ENCODE assay signal across 9 mouse cellular contexts in the genomic region with DNA sequence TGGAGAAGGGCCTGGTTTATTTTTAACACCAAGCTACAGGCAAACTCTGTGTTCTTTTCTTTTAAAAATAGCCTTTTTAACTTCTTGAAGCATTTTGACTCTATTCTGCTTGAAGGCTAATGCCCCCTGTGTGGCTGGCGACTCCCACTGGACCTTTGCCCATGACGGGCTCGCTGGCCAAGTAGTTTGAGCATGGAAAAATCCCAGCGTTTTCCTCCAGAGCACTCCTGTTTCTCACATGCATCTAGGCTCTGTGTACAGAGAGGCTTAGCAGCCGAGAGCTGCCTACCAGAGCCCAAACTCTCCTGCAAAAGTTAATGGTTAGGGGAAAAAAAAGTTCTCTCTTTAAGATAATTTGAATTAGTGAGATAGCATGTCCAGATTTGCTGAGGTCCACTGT. TPM values are rescaled to one million over a fixed set of nuclear protein-coding genes. Genes with fewer than 3 reads are reported as not detected.
A peak's percentile ranks its signal among the peaks of the same experiment; 100 is the strongest.
DNase-seq lines count a peak whose midpoint lies in the region; ATAC-seq and TF ChIP-seq lines count a peak whose summit lies in the region.
"Had no signal": no experiment of that assay in that cellular context is flagged by ENCODE, and none has a peak within 500 bp of the region (broad histone marks: within the 10 kb centered on the region; RNA-seq: fewer than 3 reads in every experiment).

No protein-coding gene starts in this region.

- peak; percentile 43 for DNase-seq in hindbrain, embryonic 14.5 days (ENCODE audit: low spot score)
- DNase-seq in brain, embryonic 14.5 days (ENCODE audit: low read depth) = peak; percentile 58
- DNase-seq in gastrocnemius, adult 2 months = peak; percentile 67
- peak; percentile 93 to 94 for DNase-seq in kidney, adult 8-10 months
- DNase-seq in left cerebral cortex, postnatal 4 days = peak; percentile 71
- DNase-seq in thymus, postnatal 14 days = no peak
- no peak for DNase-seq in liver, embryonic 11.5 days (ENCODE audit: low spot score)

- H3K9ac ChIP-seq in hindbrain, embryonic 14.5 days = no peak overlapping the region
- no peak overlapping the region for H3K9ac ChIP-seq in hindbrain, embryonic 13.5 days
- no peak overlapping the region for H3K9ac ChIP-seq in liver, embryonic 11.5 days (ENCODE audit: low read depth, low read length)

- no peaks in the 10 kb centered on the region for H3K4me1 ChIP-seq in hindbrain, embryonic 14.5 days (replicated peaks; ENCODE audit: control insufficient read depth, insufficient read depth, low read length)
- H3K4me1 ChIP-seq in hindbrain, embryonic 13.5 days (replicated peaks) = peaks cover 4% of the 10 kb centered on the region; the same call in 1 of the 2 replicates
- peaks cover 15% of the 10 kb centered on the region for H3K4me1 ChIP-seq in liver, embryonic 11.5 days (replicated peaks; ENCODE audit: control insufficient read depth, insufficient read depth, low read length)

- no peak overlapping the region for H3K4me3 ChIP-seq in hindbrain, embryonic 14.5 days (replicated peaks; ENCODE audit: low read length)
- H3K4me3 ChIP-seq in hindbrain, embryonic 13.5 days = no peak overlapping the region
- H3K4me3 ChIP-seq in gastrocnemius, adult 2 months = peak overlapping the region; percentile 51
- H3K4me3 ChIP-seq in liver, embryonic 11.5 days (ENCODE audit: low read depth, low read length) = no peak overlapping the region

- no peak for TF ChIP-seq POLR2A in brain, embryonic 14.5 days (IDR thresholded peaks at IDR 0.05; ENCODE audit: borderline replicate concordance, extremely low read depth, insufficient read depth, insufficient read length, poor library complexity, severe bottlenecking)

- peak; percentile 48; the same call in 1 of the 2 replicates for ATAC-seq in hindbrain, embryonic 14.5 days (ENCODE audit: low FRiP score)
- ATAC-seq in hindbrain, embryonic 13.5 days (ENCODE audit: low FRiP score) = no peak
- no peak for ATAC-seq in liver, embryonic 11.5 days (replicated peaks; ENCODE audit: low FRiP score)

- intact Hi-C loops in gastrocnemius, adult 2 months (cut with DNase I) = no loop called here
- intact Hi-C loops in left cerebral cortex, postnatal 4 days (cut with DNase I) = no loop called here

- H3K27ac ChIP-seq in hindbrain, embryonic 14.5 days = no peak overlapping the region
- no peak overlapping the region for H3K27ac ChIP-seq in hindbrain, embryonic 13.5 days
- peak overlapping the region; percentile 90 for H3K27ac ChIP-seq in gastrocnemius, adult 2 months
- no peak overlapping the region for H3K27ac ChIP-seq in liver, embryonic 11.5 days (ENCODE audit: low read depth, low read length)

- H3K27me3 ChIP-seq in hindbrain, embryonic 14.5 days (ENCODE audit: control insufficient read depth, insufficient read depth, low read length) = no peaks in the 10 kb centered on the region
- H3K27me3 ChIP-seq in hindbrain, embryonic 13.5 days = no peaks in the 10 kb centered on the region
- no peaks in the 10 kb centered on the region for H3K27me3 ChIP-seq in liver, embryonic 11.5 days (replicated peaks; ENCODE audit: control insufficient read depth, insufficient read depth, low read length)

- no peak for TF ChIP-seq CTCF in brain, embryonic 14.5 days (IDR thresholded peaks at IDR 0.05; ENCODE audit: borderline replicate concordance, extremely low read depth, insufficient read depth, insufficient read length)
- no peak for TF ChIP-seq CTCF in gastrocnemius, adult 2 months (IDR thresholded peaks at IDR 0.05)

- H3K4me2 ChIP-seq in hindbrain, embryonic 14.5 days (replicated peaks) = no peak overlapping the region
- H3K4me2 ChIP-seq in hindbrain, embryonic 13.5 days = no peak overlapping the region
- H3K4me2 ChIP-seq in liver, embryonic 11.5 days = no peak overlapping the region

- H3K36me3 ChIP-seq in hindbrain, embryonic 14.5 days (replicated peaks; ENCODE audit: control insufficient read depth, insufficient read depth) = no peaks in the 10 kb centered on the region
- no peaks in the 10 kb centered on the region for H3K36me3 ChIP-seq in hindbrain, embryonic 13.5 days
- H3K36me3 ChIP-seq in liver, embryonic 11.5 days (ENCODE audit: control insufficient read depth, insufficient read depth, low read length) = no peaks in the 10 kb centered on the region

- 55% methylated on average over 5 of the region's 5 CpGs for WGBS in hindbrain, embryonic 14.5 days
- 70% methylated on average over 5 of the region's 5 CpGs for WGBS in hindbrain, embryonic 13.5 days
- 71% methylated on average over 5 of the region's 5 CpGs for WGBS in liver, embryonic 11.5 days

- no peaks in the 10 kb centered on the region for H3K9me3 ChIP-seq in hindbrain, embryonic 14.5 days (ENCODE audit: control insufficient read depth, low read length)
- no peaks in the 10 kb centered on the region for H3K9me3 ChIP-seq in hindbrain, embryonic 13.5 days
- no peaks in the 10 kb centered on the region for H3K9me3 ChIP-seq in liver, embryonic 11.5 days (ENCODE audit: control insufficient read depth, low read length)

RNA-seq across cellular contexts. Expression of gene Anapc15-ps, which starts 52.7 kb away (rescaled TPM):
- polyA plus RNA-seq in hindbrain, embryonic 14.5 days (2014; fragmentation: Nextera tagmentation; extraction: Ambion mirVana) = not detected in 2 replicates
- not detected in 2 replicates for polyA plus RNA-seq in hindbrain, embryonic 13.5 days (2015; fragmentation: Nextera tagmentation; extraction: Ambion mirVana)
- 0.34 and 0.49 TPM in 2 replicates for polyA plus RNA-seq in brain, embryonic 14.5 days (2012; rRNA removed)
- total RNA-seq in gastrocnemius, adult 2 months (2021) = not detected
- not detected for total RNA-seq in left cerebral cortex, postnatal 4 days (2021)
- polyA plus RNA-seq in liver, embryonic 11.5 days (2014; fragmentation: Nextera tagmentation; extraction: Ambion mirVana) = not detected in 2 replicates
- polyA plus RNA-seq: embryonic facial prominence, embryonic 11.5 days had no signal

Comparison
In these comparisons a context has a peak if more than half of its experiments do, and no peak if none do; other contexts are left out.
1. DNase-seq: peak in hindbrain, embryonic 14.5 days (single experiment), brain, embryonic 14.5 days (single experiment), gastrocnemius, adult 2 months (single experiment), kidney, adult 8-10 months (2 of 2) and left cerebral cortex, postnatal 4 days (single experiment); none in thymus, postnatal 14 days (single experiment) and liver, embryonic 11.5 days (single experiment).